Mouse (Mus musculus): ENCODE data around the gene Ephb1.

DNA sequence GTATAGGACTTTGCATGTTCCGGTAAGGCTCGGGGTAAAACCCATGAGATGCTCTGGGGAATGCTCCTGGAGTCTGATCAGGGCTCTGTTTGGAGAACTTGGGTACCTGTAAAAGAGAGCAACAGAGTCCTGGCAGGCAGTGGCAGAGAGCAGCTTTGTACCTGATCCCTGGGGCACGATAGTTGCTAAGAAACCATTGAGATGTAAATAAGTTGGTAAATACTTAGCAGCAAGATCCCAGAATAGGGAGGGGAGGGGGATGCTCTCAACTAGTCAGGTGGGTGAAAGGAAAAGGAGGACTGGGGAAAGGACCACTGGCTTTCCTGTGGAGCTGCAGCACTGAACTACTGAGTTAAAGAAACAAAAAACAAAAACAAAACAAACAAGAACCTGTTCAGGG is 12.5 kb downstream of the Ephb1 start:
- TF ChIP-seq POLR2A (IDR thresholded peaks at IDR 0.05; ENCODE audit: borderline replicate concordance, low read depth, low read length) (no peak), CTCF (IDR thresholded peaks at IDR 0.05; ENCODE audit: low read depth, low read length) (no peak)

Data from bone marrow macrophage, adult 2 months (primary cell).